Mouse (Mus musculus): ENCODE results near the gene Ninj2. TPM values are rescaled to one million over a fixed set of nuclear protein-coding genes. Genes with fewer than 3 reads are reported as not detected.

Gene Ninj2
- polyA plus RNA-seq, 2 experiments = 1.7 to 1.9 TPM

DNA sequence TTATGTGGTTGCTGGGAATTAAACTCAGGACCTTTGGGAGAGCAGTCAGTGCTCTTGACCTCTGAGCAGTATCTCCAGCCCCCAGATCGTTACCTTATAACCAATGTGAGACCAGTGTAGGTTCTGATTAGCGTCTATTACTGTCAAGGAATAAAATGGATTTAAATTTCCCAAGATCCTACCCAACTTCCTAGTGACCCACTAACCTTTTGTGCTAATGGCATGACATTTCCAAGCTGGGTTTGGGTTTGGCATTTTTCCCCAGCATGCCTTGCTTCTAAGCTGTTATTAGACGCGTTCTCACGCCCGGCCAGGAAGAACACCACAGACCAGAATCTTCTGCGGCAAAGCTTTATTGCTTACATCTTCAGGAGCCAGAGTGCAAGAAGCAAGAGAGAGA lies 34.2 kb downstream of the Ninj2 start:
- WGBS = 95% methylated on average over 7 of the region's 7 CpGs
- Histone ChIP-seq H3K36me3 (ENCODE audit: control insufficient read depth, insufficient read depth, low read length) (no peaks in the 10 kb centered on the region), H3K9ac (ENCODE audit: low read depth, low read length, severe bottlenecking) (no peak overlapping the region), H3K4me1 (ENCODE audit: control insufficient read depth, insufficient read depth, low read length) (no peaks in the 10 kb centered on the region), H3K4me3 (replicated peaks; ENCODE audit: low read length) (no peak overlapping the region), H3K9me3 (ENCODE audit: control insufficient read depth, low read length) (no peaks in the 10 kb centered on the region), H3K27me3 (ENCODE audit: control insufficient read depth, insufficient read depth, low read length) (no peaks in the 10 kb centered on the region), H3K4me2 (replicated peaks; ENCODE audit: low read depth, low read length, severe bottlenecking) (no peak overlapping the region), H3K27ac (replicated peaks; ENCODE audit: low read depth, low read length) (no peak overlapping the region)
- TF ChIP-seq POLR2A (IDR thresholded peaks at IDR 0.05; ENCODE audit: borderline replicate concordance, extremely low read depth, insufficient read depth, insufficient read length) = no peak
- DNase-seq (ENCODE audit: low spot score) (no peak), ATAC-seq (ENCODE audit: low FRiP score, low read depth) (no peak)

GRCm38 (mm10) chr6:120134748-120135147 lies 41.6 kb downstream of the Ninj2 start:
- ATAC-seq (ENCODE audit: low FRiP score, low read depth) = no peak
- no peak overlapping the region for H3K9ac ChIP-seq (ENCODE audit: low read depth, low read length, severe bottlenecking)
- DNase-seq (ENCODE audit: low spot score) = no peak
- no peaks in the 10 kb centered on the region for H3K36me3 ChIP-seq (ENCODE audit: control insufficient read depth, insufficient read depth, low read length)
- no peak overlapping the region for H3K27ac ChIP-seq (replicated peaks; ENCODE audit: low read depth, low read length)
- no peak overlapping the region for H3K4me2 ChIP-seq (replicated peaks; ENCODE audit: low read depth, low read length, severe bottlenecking)
- 68% methylated on average over 4 of the region's 4 CpGs for WGBS
- TF ChIP-seq POLR2A (IDR thresholded peaks at IDR 0.05; ENCODE audit: borderline replicate concordance, extremely low read depth, insufficient read depth, insufficient read length) = no peak
- H3K27me3 ChIP-seq (ENCODE audit: control insufficient read depth, insufficient read depth, low read length) = no peaks in the 10 kb centered on the region
- no peaks in the 10 kb centered on the region for H3K9me3 ChIP-seq (ENCODE audit: control insufficient read depth, low read length)
- H3K4me1 ChIP-seq (ENCODE audit: control insufficient read depth, insufficient read depth, low read length) = no peaks in the 10 kb centered on the region
- no peak overlapping the region for H3K4me3 ChIP-seq (replicated peaks; ENCODE audit: low read length)

- Histone ChIP-seq H3K9ac (ENCODE audit: low read depth, low read length, severe bottlenecking) (no peak overlapping the region), H3K4me3 (replicated peaks; ENCODE audit: low read length) (no peak overlapping the region), H3K9me3 (ENCODE audit: control insufficient read depth, low read length) (no peaks in the 10 kb centered on the region; the same call in 1 of the 2 replicates), H3K27me3 (ENCODE audit: control insufficient read depth, insufficient read depth, low read length) (no peaks in the 10 kb centered on the region), H3K36me3 (ENCODE audit: control insufficient read depth, insufficient read depth, low read length) (no peaks in the 10 kb centered on the region), H3K4me1 (ENCODE audit: control insufficient read depth, insufficient read depth, low read length) (peaks cover 7% of the 10 kb centered on the region), H3K4me2 (replicated peaks; ENCODE audit: low read depth, low read length, severe bottlenecking) (no peak overlapping the region), H3K27ac (replicated peaks; ENCODE audit: low read depth, low read length) (no peak overlapping the region)
- DNase-seq (ENCODE audit: low spot score) (no peak), ATAC-seq (ENCODE audit: low FRiP score, low read depth) (no peak)
- 67% methylated on average over 1 of the region's 1 CpGs for WGBS
- no peak for TF ChIP-seq POLR2A (IDR thresholded peaks at IDR 0.05; ENCODE audit: borderline replicate concordance, extremely low read depth, insufficient read depth, insufficient read length)
These were observed 52.3 kb downstream of the Ninj2 start for GRCm38 (mm10) chr6:120145439-120145838.

DNA sequence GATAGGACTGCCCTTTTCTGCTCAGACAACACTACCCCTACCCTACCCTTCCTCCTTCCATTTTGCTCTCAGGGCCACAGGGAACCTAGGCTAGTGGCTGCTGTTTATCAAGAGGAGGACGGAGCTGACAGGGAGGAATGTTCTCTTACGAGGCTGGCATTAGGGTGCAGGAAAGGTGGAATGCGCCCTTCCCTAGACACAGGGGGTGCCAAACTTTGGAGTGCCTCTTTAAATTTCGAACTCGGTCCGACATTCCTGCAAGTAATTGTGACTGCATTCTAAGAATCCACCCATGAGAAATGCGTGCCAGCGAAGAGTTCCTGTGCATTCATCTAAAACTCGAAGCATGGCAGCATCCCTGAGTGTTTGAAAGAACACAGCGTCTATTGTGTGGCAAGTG lies 53.5 kb downstream of the Ninj2 start:
- ATAC-seq (ENCODE audit: low FRiP score, low read depth) (no peak), DNase-seq (ENCODE audit: low spot score) (no peak)
- H3K36me3 ChIP-seq (ENCODE audit: control insufficient read depth, insufficient read depth, low read length) = no peaks in the 10 kb centered on the region
- WGBS = 66% methylated on average over 10 of the region's 10 CpGs
- no peak overlapping the region for H3K9ac ChIP-seq (ENCODE audit: low read depth, low read length, severe bottlenecking)
- no peak overlapping the region for H3K4me2 ChIP-seq (replicated peaks; ENCODE audit: low read depth, low read length, severe bottlenecking)
- H3K27me3 ChIP-seq (ENCODE audit: control insufficient read depth, insufficient read depth, low read length) = no peaks in the 10 kb centered on the region
- no peak overlapping the region for H3K4me3 ChIP-seq (replicated peaks; ENCODE audit: low read length)
- no peaks in the 10 kb centered on the region; the same call in 1 of the 2 replicates for H3K9me3 ChIP-seq (ENCODE audit: control insufficient read depth, low read length)
- no peak for TF ChIP-seq POLR2A (IDR thresholded peaks at IDR 0.05; ENCODE audit: borderline replicate concordance, extremely low read depth, insufficient read depth, insufficient read length)
- peaks cover 7% of the 10 kb centered on the region for H3K4me1 ChIP-seq (ENCODE audit: control insufficient read depth, insufficient read depth, low read length)
- no peak overlapping the region for H3K27ac ChIP-seq (replicated peaks; ENCODE audit: low read depth, low read length)

GRCm38 (mm10) chr6:120147411-120147810 lies 54.3 kb downstream of the Ninj2 start:
- no peaks in the 10 kb centered on the region for H3K36me3 ChIP-seq (ENCODE audit: control insufficient read depth, insufficient read depth, low read length)
- no peak overlapping the region for H3K4me3 ChIP-seq (replicated peaks; ENCODE audit: low read length)
- WGBS = 83% methylated on average over 8 of the region's 8 CpGs
- H3K4me1 ChIP-seq (ENCODE audit: control insufficient read depth, insufficient read depth, low read length) = peaks cover 7% of the 10 kb centered on the region
- H3K4me2 ChIP-seq (replicated peaks; ENCODE audit: low read depth, low read length, severe bottlenecking) = no peak overlapping the region
- no peak overlapping the region for H3K9ac ChIP-seq (ENCODE audit: low read depth, low read length, severe bottlenecking)
- no peak for DNase-seq (ENCODE audit: low spot score)
- H3K27me3 ChIP-seq (ENCODE audit: control insufficient read depth, insufficient read depth, low read length) = no peaks in the 10 kb centered on the region
- no peak for ATAC-seq (ENCODE audit: low FRiP score, low read depth)
- H3K9me3 ChIP-seq (ENCODE audit: control insufficient read depth, low read length) = no peaks in the 10 kb centered on the region; the same call in 1 of the 2 replicates
- no peak for TF ChIP-seq POLR2A (IDR thresholded peaks at IDR 0.05; ENCODE audit: borderline replicate concordance, extremely low read depth, insufficient read depth, insufficient read length)
- no peak overlapping the region for H3K27ac ChIP-seq (replicated peaks; ENCODE audit: low read depth, low read length)

Data from limb, embryonic 14.5 days (tissue).